Mouse (Mus musculus) E14TG2a.4 (cell line): ENCODE measurements around the gene Bcas3.

ENCODE experiments used
- CTCF ChIP-seq: conservative IDR thresholded peaks from 2 replicates; pipeline ENCODE4 v1.5.1; 2014; ENCODE audit warnings: low read length
- POU5F1 ChIP-seq: IDR thresholded peaks from 2 replicates; pipeline ENCODE4 v1.6.1; 2014; ENCODE audit warnings: low read length, borderline replicate concordance

DNA sequence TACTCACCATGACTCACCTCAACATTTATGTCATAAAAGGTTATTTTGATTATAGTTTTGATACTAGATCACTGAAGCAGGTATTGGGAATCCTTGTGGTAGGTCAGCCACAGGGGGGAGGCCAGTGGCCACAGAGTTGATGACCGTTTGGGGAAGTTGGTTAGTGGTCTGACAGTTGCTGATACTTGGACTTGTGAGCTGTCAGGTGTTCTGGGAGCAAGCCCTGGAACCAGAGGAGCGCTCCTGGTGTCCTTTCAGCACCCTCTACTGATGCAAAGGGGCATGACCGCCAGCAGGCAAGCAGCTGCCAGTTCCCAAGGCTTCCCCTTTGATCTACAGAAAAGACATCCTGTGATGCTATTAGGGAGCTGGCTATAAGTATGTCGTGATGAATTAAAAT lies 18.2 kb upstream of the Bcas3 start:
- TF ChIP-seq POU5F1 (no peak), CTCF (peak; percentile 68)
